Mouse (Mus musculus) CH12F3 (cell line): ENCODE measurements around the gene Cbx1.
"Not testable (repeated sequence)": the region's sequence is repeated elsewhere in the genome, so short reads cannot be mapped to it uniquely, and the experiment has no call there.

Source experiments
- in situ Hi-C: fragments of 300-500 bp; cut with MboI; formaldehyde crosslinking; loops from 2 replicates; pipeline ENCODE4 v1.14.3; 2020; ENCODE audit warnings: low sequenced_read_pairs

Cbx1 gene

DNA sequence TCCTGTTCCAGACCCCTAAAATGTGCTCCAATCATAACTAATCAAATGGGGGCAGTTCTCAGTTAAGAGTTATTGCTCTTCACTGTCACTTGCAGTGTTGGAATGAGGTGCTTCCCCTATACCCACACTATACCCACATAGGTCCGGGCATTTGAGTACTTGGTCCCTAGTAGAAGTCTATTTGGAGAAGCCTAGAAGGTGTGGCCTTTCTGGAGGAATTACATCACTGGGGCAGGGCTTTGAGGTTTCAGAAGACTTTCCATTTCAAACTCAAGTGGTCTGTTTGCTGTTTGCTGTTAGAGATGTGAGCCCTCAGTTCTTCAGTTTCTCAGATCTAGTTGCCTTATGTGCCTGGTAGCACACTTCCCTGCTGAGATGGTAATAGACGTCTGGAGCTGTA is 44.0 kb downstream of the Cbx1 start:
- in situ Hi-C loops = no loop called here

DNA sequence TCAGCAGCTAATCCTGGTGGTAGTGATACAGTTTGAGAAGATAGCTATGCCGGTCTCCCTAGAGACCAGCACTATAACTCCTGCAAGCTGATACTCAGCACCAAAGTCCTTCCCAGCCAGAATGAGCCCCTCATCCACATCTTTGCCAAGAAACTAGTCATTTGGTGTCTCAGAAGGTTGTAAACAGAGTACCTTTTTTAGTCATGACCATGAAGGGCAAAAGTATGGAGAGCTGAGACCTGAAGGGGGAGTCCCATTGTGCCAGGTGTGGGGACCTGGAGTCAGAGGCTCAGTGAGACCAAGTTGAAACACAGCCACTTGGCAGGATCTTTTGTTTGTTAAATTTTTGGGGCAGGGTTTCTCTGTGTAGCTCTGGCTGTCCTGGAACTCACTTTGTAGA is 45.2 kb downstream of the Cbx1 start:
- in situ Hi-C loops = no loop called here

DNA sequence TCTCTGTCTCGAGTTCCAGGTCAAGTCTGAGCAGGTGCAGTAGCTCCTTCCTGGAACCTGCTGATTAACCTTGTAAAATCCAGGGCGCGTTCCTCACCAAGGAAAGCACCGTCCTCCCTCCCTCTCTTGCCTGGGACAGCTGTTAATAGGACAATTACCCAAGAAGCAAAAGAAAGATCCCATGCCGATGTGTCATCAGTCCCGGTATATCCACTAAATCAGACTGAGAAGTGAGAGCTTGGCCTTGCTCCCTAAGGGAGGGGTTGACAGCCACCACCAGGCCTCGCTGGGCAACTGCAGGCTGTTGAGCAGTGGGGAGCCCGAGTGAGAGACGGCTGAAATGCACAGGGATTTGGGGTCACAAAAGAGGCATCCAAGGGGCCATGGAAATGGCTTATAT is 48.4 kb downstream of the Cbx1 start:
- in situ Hi-C loops = no loop called here

DNA sequence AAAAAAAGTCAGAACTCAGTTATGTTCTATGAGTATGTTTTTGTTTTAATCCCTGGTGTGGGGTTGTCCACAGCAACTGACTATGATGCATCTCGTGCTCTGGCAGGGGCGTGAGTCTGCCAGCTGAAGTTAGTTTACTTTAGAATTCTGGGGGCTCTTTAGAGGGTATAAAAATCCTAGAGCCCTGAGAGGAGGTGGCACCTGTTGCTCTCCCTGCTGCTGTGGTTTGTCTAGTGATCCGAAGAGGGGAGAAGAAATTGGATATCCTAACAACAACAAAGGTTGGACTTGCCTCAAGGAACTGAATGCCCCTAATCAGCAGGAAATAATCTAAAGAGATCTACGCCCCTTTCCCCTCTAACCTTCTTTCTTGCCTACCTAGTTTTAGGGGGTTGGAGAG is 49.4 kb downstream of the Cbx1 start:
- in situ Hi-C loops = no loop called here

DNA sequence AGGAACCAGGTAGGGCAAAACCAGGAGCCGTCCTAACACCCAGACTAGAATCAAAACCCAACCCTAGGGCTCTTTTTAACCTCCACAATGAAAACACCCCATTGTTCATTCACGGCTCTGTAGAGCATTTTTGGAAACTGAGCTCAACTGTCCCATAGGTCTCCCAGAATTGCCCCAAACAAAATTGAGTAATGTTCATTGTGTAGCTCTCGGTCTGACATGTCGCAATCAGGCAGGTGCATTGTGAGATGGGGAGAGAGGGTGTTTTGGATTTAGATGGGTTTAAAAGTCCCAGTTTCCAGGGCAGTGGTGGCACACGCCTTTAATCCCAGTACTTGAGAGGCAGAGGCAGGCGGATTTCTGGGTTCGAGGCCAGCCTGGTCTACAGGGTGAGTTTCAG is 50.5 kb downstream of the Cbx1 start:
- in situ Hi-C loops = no loop called here

DNA sequence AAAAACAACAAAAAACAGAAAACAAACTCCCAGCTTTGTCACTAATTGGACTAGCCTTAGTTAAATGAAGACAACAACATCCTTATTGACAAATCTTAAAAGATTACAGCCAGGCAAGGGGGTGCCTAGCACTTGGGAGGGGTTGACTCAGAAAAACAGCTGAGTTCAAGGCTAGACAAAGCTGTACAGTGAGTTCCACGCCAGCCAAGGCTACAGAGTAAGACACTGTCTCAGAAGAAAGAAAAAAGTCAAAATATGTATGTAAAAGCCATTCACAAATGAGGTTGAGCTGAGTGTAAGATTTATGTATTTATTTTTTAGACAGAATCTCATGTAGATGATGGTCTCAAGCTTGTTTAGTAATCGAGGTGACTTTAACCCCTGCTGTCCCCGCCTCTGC is 51.0 kb downstream of the Cbx1 start:
- in situ Hi-C loops = no loop called here

DNA sequence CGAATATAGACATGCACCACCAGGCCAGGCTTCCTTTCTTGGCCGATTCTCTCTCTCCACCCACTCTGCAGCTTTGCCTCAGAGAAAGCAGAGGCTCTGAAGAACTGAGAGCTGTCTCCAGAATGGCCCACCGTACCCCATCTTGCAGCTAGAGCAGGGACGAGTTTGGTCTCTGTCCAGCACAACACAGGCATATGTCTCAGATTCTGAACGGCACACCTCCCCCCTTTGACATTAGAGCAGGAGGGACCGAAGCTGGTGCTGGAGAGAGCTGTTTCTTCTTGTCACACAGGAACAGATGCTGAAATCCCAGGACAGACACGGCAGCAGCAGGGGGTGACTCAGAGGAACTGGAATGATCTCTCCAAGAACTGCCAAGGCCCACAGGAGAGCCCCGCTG is 51.4 kb downstream of the Cbx1 start:
- in situ Hi-C loops = no loop called here

DNA sequence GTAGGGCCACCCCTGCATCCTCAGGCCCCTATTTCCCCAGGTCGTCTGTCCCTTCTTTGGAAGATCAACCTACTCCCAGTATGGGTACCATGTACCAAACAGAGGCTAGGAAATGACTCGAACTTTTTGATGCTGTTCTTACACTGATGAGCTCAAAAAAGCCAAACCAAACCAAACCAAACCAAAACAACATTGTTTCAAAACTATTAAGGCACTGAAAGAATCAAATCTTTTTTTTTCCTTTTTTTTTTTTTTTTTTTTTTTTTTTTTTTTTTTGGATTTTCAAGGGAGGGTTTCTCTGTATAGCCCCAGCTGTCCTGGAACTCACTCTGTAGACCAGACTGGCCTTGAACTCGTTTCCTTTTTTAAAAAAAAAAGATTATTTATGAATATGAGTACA is 54.7 kb downstream of the Cbx1 start:
- in situ Hi-C loops = no loop called here

DNA sequence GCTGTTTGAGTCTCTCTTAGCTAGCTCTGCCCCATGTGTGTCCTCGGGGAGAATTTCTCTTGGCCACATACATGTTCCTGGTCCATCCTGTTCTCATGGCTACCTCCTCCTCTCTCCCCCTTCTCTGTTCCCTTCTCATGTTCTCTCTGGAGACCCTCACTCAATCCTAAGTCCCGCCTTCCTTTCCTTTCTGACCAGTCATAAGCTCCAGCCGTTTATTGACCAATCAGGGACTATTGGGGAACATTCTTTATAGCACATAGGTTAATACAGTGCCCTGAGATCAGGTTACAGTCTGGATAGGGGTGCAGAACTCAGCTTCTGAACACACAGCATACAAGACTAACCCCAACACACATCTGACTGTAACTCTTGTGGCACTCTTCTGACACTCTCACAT is 58.3 kb downstream of the Cbx1 start:
- in situ Hi-C loops = no loop called here

DNA sequence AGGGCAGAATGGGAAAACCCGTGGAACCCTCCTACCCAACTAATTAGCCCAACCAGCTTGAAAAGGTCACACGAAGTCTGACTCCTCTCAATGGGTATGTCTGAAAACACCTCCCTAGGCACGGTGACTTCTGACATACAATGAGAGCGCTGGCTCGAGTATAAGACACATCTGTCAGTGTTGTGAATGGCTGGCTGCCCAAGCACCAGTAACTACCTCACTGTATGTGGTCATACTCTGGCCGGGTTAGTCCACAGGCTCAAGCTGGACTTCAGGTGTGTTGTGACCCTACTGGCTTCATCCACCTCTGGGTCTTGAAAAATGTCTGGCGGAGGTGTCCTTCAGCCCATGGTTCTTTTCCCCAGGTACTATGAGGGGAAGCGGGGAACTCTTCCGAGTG is 59.8 kb downstream of the Cbx1 start:
- in situ Hi-C loops = no loop called here

DNA sequence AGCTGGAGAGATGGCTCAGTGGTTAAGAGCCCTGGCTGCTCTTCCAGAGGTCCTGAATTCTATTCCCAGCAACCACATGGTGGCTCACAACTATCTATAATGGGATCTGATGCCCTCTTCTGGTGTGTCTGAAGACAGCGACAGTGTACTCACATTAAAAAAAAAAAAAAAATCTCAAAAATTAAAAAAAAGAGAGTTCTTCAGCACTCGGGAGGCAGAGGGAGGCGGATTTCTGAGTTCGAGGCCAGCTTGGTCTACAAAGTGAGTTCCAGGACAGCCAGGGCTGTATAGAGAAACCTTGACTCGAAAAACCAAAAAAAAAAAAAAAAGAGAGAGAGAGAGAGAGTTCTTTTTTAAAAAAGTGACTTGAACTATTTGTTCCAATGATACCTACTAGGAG is 60.2 kb downstream of the Cbx1 start:
- in situ Hi-C loops = not testable (repeated sequence)

DNA sequence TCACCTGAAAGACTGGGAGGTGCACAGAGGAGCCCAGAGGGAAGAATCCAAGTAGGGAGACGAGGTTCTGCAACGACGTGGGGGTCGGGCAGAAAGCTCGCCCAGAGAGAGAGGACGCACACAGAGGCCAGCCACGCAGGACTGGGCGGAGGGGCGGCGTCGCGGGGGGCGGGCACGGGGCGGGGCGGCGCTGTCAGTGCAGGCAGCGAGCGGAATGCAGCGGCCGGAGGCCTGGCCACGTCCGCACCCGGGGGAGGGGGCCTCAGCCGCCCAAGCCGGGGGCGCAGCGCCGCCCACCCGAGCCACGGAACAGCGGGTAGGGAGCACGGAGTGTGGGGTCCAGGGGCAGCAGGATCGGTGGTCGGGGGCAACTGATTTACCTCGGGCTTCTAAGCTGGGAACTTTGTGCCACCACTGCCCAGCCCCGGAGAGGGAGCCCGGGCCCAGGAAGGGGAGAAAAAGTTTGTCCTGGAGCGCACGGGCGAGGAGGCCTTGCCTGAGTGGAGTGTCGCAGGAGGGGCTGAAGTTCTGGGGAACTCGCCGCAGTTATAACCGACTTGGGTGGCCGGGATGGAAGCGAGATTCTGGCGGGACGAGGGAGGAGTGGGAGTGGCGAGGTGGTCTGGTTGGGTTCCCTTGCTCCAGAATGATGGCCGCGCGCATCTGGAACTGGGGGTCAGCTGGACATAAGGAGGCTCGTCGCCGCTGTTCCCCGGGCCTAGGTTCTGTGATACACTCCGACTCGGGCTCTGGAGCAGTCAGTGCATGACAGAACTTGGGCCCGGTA is 60.9 kb downstream of the Cbx1 start, which contains the start of gene Copz2:
TSS of gene Copz2 (plus strand) at position 190 of the 787 bp plus-strand sequence.
- in situ Hi-C loops = loop anchor here (10.0 to 25.0 kb wide), 3 partner anchors 55 to 563 kb away; partner anchors contain the start of genes Hoxb6, Hoxb7 and Hoxb8

DNA sequence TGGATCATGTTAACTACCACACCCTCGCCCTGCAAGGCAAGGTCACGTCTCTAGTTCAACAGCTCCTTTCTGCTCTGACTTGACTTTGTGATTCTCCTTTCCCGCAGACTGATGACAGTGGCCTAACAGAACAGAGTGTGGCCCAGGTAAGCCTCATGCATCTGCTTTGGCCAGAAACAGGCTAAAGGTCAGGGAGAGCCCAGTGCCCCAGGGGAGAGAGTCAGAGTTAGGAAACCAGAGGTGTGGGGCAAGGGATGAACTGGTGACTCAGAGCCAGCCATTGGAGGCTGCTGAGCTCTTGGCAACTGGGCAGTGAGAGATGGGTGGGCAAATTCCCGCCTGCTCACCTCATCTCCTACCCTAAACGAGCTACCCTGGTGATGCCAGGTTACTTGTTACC is 68.5 kb downstream of the Cbx1 start:
- in situ Hi-C loops = loop anchor here (10.0 to 25.0 kb wide), 3 partner anchors 63 to 570 kb away; partner anchors contain the start of genes Hoxb6, Hoxb7 and Hoxb8
